Mouse (Mus musculus) neural tube, embryonic 14.5 days (tissue): ENCODE data around the gene Mapt. TPM values are rescaled to one million over a fixed set of nuclear protein-coding genes. Genes with fewer than 3 reads are reported as not detected.
"Not testable (repeated sequence)": the region's sequence is repeated elsewhere in the genome, so short reads cannot be mapped to it uniquely, and the experiment has no call there.

Experiments
- ATAC-seq: fragments of 200-750 bp; cut with Nextera tagmentation; 2 replicates; pipeline ENCODE4 v1.8.0; 2017; ENCODE audit warnings: low read depth, mild to moderate bottlenecking, moderate TSS enrichment, moderate library complexity
- H3K27ac ChIP-seq: fragments of 300-500 bp; sonication (generic); 2 replicates; pipeline ENCODE4 v1.5.1; 2014; ENCODE audit warnings: low read depth, mild to moderate bottlenecking, control low read depth, low read length, moderate library complexity, mixed read lengths
- H3K27me3 ChIP-seq: fragments of 300-500 bp; sonication (generic); 2 replicates; pipeline ENCODE4 v1.6.1; 2014; ENCODE audit warnings: low read length; ENCODE audit not compliant: control insufficient read depth, insufficient read depth
- H3K36me3 ChIP-seq: fragments of 300-500 bp; sonication (generic); 2 replicates; pipeline ENCODE4 v1.6.1; 2014; ENCODE audit warnings: low read length, mixed read lengths; ENCODE audit not compliant: control insufficient read depth, insufficient read depth
- H3K4me1 ChIP-seq: fragments of 300-500 bp; sonication (generic); 2 replicates; pipeline ENCODE4 v1.6.1; 2014; ENCODE audit warnings: low read length; ENCODE audit not compliant: control insufficient read depth, insufficient read depth
- H3K4me2 ChIP-seq: fragments of 300-500 bp; sonication (generic); 2 replicates; pipeline ENCODE4 v1.6.1; 2014; ENCODE audit warnings: mild to moderate bottlenecking, low read depth, low read length, control low read depth
- H3K4me3 ChIP-seq: fragments of 300-500 bp; sonication (generic); 2 replicates; pipeline ENCODE4 v1.5.1; 2014; ENCODE audit warnings: low read depth, low read length, control low read depth, mixed read lengths
- H3K9ac ChIP-seq: fragments of 300-500 bp; sonication (generic); replicated peaks from 2 replicates; pipeline ENCODE4 v1.6.1; 2014; ENCODE audit warnings: low read depth, mild to moderate bottlenecking, control low read depth, low read length, mixed read lengths
- H3K9me3 ChIP-seq: fragments of 300-500 bp; sonication (generic); 2 replicates; pipeline ENCODE4 v1.6.1; 2016; ENCODE audit warnings: low read length; ENCODE audit not compliant: control insufficient read depth
- WGBS: fragments of 180-500 bp; shearing (Covaris S2); extraction: QIAGEN DNeasy Blood & Tissue Kit; methylation state at CpG from one replicate; pipeline ENCODE4 v1.1.7; 2014; 5-methylcytosine and 5-hydroxymethylcytosine counted together
- polyA plus RNA-seq: library from polyadenylated mRNA; unstranded; fragments of >200 nt; fragmentation: Nextera tagmentation; extraction: Ambion mirVana; gene quantifications from 2 replicates; pipeline ENCODE4 v1.2.1, GENCODE M21; 2014

The Mapt gene
- polyA plus RNA-seq, 1 experiment from 2014 or later, result 1,009 TPM

DNA sequence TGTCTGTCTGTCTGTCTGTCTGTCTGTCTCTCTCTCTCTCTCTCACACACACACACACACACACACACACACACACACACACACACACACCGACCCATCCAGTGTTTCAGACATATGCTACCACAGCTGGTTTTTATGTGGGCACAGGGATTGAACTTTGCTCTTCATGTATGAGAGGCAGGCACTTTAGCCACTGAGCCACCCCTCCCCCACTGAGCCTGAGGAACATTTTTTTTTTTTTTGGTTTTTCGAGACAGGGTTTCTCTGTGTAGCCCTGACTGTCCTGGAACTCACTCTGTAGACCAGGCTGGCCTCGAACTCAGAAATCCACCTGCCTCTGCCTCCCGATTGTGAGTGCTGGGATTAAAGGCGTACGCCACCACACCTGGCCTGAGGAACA lies 14.3 kb downstream of the Mapt start:
- H3K27ac ChIP-seq, H3K9ac ChIP-seq, H3K4me3 ChIP-seq, ATAC-seq, H3K36me3 ChIP-seq, H3K9me3 ChIP-seq, H3K27me3 ChIP-seq, H3K4me2 ChIP-seq: not testable (repeated sequence)
- H3K4me1 ChIP-seq, result peaks cover 14% of the 10 kb centered on the region; the same call in 1 of the 2 replicates
- 80% methylated on average over 6 of the region's 6 CpGs for WGBS

DNA sequence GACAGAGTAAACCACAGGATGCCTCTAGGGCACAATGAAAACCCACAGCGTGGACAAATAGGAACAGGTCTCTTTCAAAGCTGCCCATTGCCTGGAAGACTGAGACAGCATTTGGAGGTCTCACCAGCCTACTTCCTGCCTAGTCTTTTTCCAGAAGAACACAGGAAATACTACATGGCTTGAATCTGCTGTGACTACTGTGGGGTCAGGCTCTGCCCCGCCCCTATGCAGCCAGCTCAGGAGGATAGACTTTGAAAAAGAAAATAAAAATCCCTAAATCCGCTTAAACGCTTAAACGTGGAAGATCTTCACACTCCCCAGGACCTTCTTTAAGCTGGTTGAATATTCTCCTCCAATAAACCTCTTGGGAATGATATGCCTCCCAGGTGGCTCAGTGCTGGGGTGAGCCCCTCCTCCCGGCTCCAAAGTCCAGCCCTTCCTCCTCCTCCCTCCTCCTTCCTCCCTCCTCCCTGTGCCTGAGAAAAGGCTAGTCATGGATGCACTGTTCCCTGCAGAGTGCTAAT lies 15.0 kb downstream of the Mapt start:
- peaks cover 15% of the 10 kb centered on the region; the same call in 1 of the 2 replicates for H3K4me1 ChIP-seq
- 24% methylated on average over 6 of the region's 6 CpGs for WGBS
- H3K27ac ChIP-seq, result no peak overlapping the region
- no peak overlapping the region for H3K4me2 ChIP-seq
- no peaks in the 10 kb centered on the region for H3K27me3 ChIP-seq
- no peaks in the 10 kb centered on the region for H3K9me3 ChIP-seq
- no peaks in the 10 kb centered on the region for H3K36me3 ChIP-seq
- no peak overlapping the region for H3K9ac ChIP-seq
- ATAC-seq, result no peak
- no peak overlapping the region for H3K4me3 ChIP-seq

DNA sequence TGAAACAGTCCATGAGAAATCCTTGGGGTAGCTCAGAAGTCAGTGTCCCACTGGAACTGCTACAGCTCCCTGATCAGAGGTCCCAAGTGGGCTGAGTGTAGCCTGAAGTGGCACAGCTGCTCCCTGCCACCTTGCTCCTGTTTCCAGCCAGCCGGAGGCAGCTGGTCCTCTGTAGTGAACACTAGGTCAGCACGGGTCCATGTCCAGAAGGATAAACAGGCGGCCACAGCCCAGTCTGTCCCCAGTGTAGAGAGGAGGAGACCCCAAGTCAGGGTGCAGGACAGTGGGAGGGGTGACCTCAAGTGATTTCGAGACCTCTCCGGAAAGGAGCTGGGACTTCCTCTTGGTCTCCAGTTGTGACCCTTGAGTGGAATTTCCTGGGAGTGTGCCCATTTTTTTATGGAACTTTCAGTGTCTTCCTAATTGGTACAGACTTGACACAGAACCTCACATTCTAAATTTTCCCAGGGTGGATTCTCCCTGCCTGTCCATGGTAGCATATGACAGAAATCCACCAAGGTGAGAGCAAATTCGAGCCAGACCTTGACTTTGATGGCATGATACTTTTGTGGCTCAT lies 16.0 kb downstream of the Mapt start:
- ATAC-seq, result no peak
- no peaks in the 10 kb centered on the region for H3K9me3 ChIP-seq
- H3K4me3 ChIP-seq, result no peak overlapping the region
- H3K27ac ChIP-seq, result no peak overlapping the region
- H3K4me2 ChIP-seq, result no peak overlapping the region
- H3K4me1 ChIP-seq, result peaks cover 19% of the 10 kb centered on the region; the same call in 1 of the 2 replicates
- H3K9ac ChIP-seq, result no peak overlapping the region
- no peaks in the 10 kb centered on the region for H3K36me3 ChIP-seq
- no peaks in the 10 kb centered on the region for H3K27me3 ChIP-seq
- WGBS, result 68% methylated on average over 6 of the region's 6 CpGs

DNA sequence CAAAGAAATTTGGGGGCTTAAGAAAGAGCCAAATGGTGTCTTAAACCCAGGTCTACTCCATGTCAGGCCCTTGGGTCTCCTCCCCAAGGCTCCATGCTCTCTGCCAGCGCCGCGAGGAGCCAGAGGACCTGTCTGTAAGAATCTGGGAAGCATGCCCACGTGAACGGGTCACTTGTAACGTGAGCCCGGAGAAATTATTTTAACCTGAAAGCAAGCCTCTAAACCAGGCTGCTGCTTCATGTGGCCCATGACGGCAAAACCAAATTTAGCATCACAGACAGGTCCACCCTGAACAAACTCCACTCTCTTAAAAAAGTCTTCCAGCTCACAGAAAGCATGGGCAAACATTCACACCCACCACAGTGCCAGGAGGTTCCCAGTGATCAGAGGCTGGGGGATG lies 18.2 kb downstream of the Mapt start:
- ATAC-seq, result no peak
- no peak overlapping the region for H3K4me2 ChIP-seq
- no peak overlapping the region for H3K9ac ChIP-seq
- H3K27ac ChIP-seq, result no peak overlapping the region
- no peaks in the 10 kb centered on the region for H3K9me3 ChIP-seq
- no peaks in the 10 kb centered on the region for H3K27me3 ChIP-seq
- peaks cover 19% of the 10 kb centered on the region; the same call in 1 of the 2 replicates for H3K4me1 ChIP-seq
- no peaks in the 10 kb centered on the region for H3K36me3 ChIP-seq
- no peak overlapping the region for H3K4me3 ChIP-seq
- 80% methylated on average over 8 of the region's 8 CpGs for WGBS

DNA sequence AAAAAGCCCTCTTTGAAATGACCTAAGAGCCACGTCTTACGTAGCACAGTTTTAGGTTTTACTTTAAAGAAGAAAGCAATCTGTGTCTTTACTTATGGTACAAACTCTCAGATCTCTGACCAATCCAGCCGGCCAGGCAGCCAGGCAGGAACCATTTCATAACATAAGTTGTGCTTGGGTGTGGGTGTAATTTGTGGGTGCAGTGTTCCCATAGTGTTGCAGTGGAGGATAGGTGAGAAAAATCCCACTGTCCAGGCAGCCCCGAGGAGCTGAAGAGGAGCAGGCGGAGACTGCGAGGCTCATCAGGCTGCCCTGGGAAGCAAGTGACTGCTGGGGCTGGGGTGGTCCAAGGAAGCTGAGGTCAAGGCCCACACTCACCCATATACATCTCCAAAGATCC lies 19.9 kb downstream of the Mapt start:
- no peak for ATAC-seq
- Histone ChIP-seq H3K4me2 (no peak overlapping the region), H3K36me3 (no peaks in the 10 kb centered on the region), H3K4me3 (no peak overlapping the region), H3K27me3 (no peaks in the 10 kb centered on the region), H3K9me3 (no peaks in the 10 kb centered on the region), H3K4me1 (peaks cover 17% of the 10 kb centered on the region; the same call in 1 of the 2 replicates), H3K9ac (no peak overlapping the region), H3K27ac (no peak overlapping the region)
- 77% methylated on average over 6 of the region's 6 CpGs for WGBS

DNA sequence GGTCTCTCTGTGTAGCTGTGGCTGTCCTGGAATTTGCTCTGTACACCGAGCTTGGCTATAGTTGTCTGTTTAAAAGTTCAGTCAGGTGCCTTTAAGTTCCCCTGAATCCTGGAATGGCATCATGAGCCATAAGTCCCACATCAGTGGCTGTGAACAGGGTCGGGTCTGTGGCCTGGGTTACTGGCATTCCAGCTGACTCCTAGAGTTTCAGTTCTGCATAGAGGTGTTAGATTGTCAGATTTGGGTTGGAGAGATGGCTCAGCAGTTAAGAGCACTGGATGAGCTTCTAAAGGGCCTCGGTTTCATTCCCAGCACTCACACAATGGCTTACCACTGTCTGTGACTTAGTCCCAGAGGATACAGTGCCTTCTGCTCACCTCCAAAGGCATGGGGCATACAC lies 20.9 kb downstream of the Mapt start:
- H3K27ac ChIP-seq, result no peak overlapping the region
- no peak overlapping the region for H3K4me2 ChIP-seq
- no peak overlapping the region for H3K4me3 ChIP-seq
- no peaks in the 10 kb centered on the region for H3K36me3 ChIP-seq
- H3K9me3 ChIP-seq, result no peaks in the 10 kb centered on the region
- no peaks in the 10 kb centered on the region for H3K27me3 ChIP-seq
- H3K4me1 ChIP-seq, result 0 out of 2 replicates have a peak, but pooled peaks cover 8% of the 10 kb centered on the region
- ATAC-seq, result no peak
- WGBS, result 71% methylated on average over 3 of the region's 3 CpGs
- no peak overlapping the region for H3K9ac ChIP-seq

DNA sequence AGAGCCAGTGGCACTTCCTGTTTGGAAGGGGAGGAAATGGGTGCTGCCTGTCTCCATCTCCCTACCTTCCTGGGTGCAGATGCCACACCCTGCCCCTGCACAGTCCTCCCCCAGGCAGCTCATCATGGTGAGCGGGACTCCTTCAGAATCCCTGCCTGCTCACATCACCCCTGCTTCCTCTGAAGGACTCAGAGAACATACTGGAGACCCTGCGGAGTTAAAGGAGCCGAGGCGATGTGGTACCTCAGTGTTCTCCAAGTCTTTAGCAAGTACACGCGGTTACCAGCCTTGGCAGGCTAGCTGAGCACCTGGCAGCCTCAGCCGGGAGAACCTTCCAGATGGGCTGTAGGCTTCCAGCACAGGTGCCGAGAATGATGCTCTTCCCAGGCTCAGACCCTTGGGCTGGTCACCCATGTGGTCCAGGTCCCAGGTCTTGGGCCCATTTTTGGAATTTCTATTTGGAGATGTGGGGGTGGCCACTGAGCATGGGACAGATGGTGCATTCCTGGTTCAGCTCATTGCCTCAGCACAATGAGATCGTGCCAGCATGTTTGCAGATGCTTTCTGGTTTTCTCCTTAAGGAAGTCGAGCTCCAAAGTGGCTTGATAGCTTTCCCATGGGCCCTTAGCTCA lies 23.3 kb downstream of the Mapt start:
- ATAC-seq, result no peak
- H3K27me3 ChIP-seq, result no peaks in the 10 kb centered on the region
- H3K4me1 ChIP-seq, result 0 out of 2 replicates have a peak, but pooled peaks cover 5% of the 10 kb centered on the region
- no peak overlapping the region for H3K4me3 ChIP-seq
- WGBS, result 84% methylated on average over 10 of the region's 10 CpGs
- H3K9ac ChIP-seq, result no peak overlapping the region
- H3K27ac ChIP-seq, result no peak overlapping the region
- no peaks in the 10 kb centered on the region for H3K9me3 ChIP-seq
- no peak overlapping the region for H3K4me2 ChIP-seq
- H3K36me3 ChIP-seq, result no peaks in the 10 kb centered on the region

DNA sequence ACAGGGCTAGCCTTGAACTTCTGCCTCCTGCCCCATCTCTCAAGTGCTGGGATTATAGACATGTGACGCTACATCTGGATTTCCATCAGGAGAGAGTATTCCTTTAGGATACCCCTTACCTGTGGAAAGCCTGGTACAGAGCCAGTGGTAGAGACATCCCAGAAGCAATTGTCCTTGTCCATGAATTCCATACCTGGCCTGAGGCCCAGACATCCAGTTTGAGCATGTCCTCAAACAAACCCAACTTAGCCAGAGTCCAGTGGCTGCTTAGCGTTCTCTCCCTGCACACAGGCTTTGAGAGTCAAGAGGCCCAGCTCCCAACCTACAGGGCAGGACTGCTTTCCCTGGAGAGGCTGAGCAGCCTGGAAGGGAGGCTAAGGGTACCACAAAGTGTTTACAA lies 25.0 kb downstream of the Mapt start:
- H3K9me3 ChIP-seq, result no peaks in the 10 kb centered on the region
- no peak overlapping the region for H3K4me2 ChIP-seq
- ATAC-seq, result no peak
- H3K27me3 ChIP-seq, result no peaks in the 10 kb centered on the region
- H3K9ac ChIP-seq, result no peak overlapping the region
- H3K36me3 ChIP-seq, result no peaks in the 10 kb centered on the region
- H3K4me1 ChIP-seq, result 0 out of 2 replicates have a peak, but pooled peaks cover 4% of the 10 kb centered on the region
- H3K4me3 ChIP-seq, result no peak overlapping the region
- 93% methylated on average over 2 of the region's 2 CpGs for WGBS
- H3K27ac ChIP-seq, result no peak overlapping the region

DNA sequence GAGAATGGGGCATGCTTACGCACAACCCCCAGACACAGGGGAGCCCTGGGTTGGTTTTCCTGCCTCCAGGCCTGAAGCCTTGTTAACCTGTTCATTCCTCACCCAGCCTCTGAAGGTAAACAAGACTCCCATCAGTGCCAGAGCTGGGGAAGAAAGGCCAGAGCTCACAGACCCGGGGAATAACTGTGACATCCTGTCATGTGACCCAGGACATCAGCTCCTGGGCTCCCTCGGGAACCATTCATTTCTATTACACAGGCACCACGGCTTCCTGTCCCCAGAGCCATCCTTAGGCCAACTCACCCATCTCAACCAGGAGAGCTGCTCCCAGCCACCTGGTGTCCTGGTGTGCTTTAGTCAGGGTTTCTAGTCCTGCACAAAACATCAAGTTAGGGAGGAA lies 27.8 kb downstream of the Mapt start:
- no peaks in the 10 kb centered on the region for H3K27me3 ChIP-seq
- H3K27ac ChIP-seq, result no peak overlapping the region
- no peaks in the 10 kb centered on the region for H3K36me3 ChIP-seq
- no peaks in the 10 kb centered on the region for H3K9me3 ChIP-seq
- H3K9ac ChIP-seq, result no peak overlapping the region
- no peak overlapping the region for H3K4me2 ChIP-seq
- no peak overlapping the region for H3K4me3 ChIP-seq
- no peaks in the 10 kb centered on the region for H3K4me1 ChIP-seq
- no peak for ATAC-seq
- 55% methylated on average over 4 of the region's 4 CpGs for WGBS
